Mouse (Mus musculus) midbrain, postnatal 0 days (tissue): ENCODE results near the gene Fam240b. TPM values are rescaled to one million over a fixed set of nuclear protein-coding genes. Genes with fewer than 3 reads are reported as not detected.

Source experiments
- ATAC-seq: fragments of 200-750 bp; cut with Nextera tagmentation; 2 replicates; pipeline ENCODE4 v1.8.0; 2017; ENCODE audit warnings: moderate number of reproducible peaks, mild to moderate bottlenecking, moderate TSS enrichment, moderate library complexity; ENCODE audit not compliant: low FRiP score
- DNase-seq: peaks from one replicate; pipeline ENCODE4 v3.0.0-alpha.2; 2015; ENCODE audit warnings: low spot score
- H3K27ac ChIP-seq: fragments of 300-500 bp; sonication (generic); 2 replicates; pipeline ENCODE4 v1.5.1; 2014; ENCODE audit warnings: low read depth, mild to moderate bottlenecking, low read length, mixed read lengths
- H3K27me3 ChIP-seq: fragments of 300-500 bp; sonication (generic); 2 replicates; pipeline ENCODE4 v1.6.1; 2014; ENCODE audit warnings: low read length, control low read depth, mixed read lengths; ENCODE audit not compliant: insufficient read depth
- H3K36me3 ChIP-seq: fragments of 300-500 bp; sonication (generic); 2 replicates; pipeline ENCODE4 v1.6.1; 2014; ENCODE audit warnings: low read length, control low read depth, mixed read lengths; ENCODE audit not compliant: insufficient read depth
- H3K4me1 ChIP-seq: fragments of 300-500 bp; sonication (generic); 2 replicates; pipeline ENCODE4 v1.6.1; 2014; ENCODE audit warnings: mild to moderate bottlenecking, control low read depth, antibody characterized with exemption, low read length, mixed read lengths; ENCODE audit not compliant: insufficient read depth
- H3K4me2 ChIP-seq: fragments of 300-500 bp; sonication (generic); 2 replicates; pipeline ENCODE4 v1.6.1; 2014; ENCODE audit warnings: low read depth, mild to moderate bottlenecking, low read length, mixed read lengths; ENCODE audit not compliant: poor library complexity, severe bottlenecking
- H3K4me3 ChIP-seq: fragments of 300-500 bp; sonication (generic); 2 replicates; pipeline ENCODE4 v1.5.1; 2014; ENCODE audit warnings: low read depth, mild to moderate bottlenecking, low read length, moderate library complexity
- H3K9ac ChIP-seq: fragments of 300-500 bp; sonication (generic); replicated peaks from 2 replicates; pipeline ENCODE4 v1.6.1; 2014; ENCODE audit warnings: mild to moderate bottlenecking, low read length, moderate library complexity, mixed read lengths; ENCODE audit not compliant: poor library complexity, severe bottlenecking
- H3K9me3 ChIP-seq: fragments of 300-500 bp; sonication (generic); 2 replicates; pipeline ENCODE4 v1.6.1; 2016; ENCODE audit warnings: low read length, control low read depth
- CTCF ChIP-seq: IDR thresholded peaks from 2 replicates; pipeline ENCODE4 v1.5.1; 2016; ENCODE audit warnings: antibody characterized with exemption, mild to moderate bottlenecking
- WGBS: fragments of 180-500 bp; shearing (Covaris S2); extraction: QIAGEN DNeasy Blood & Tissue Kit; methylation state at CpG from one replicate; pipeline ENCODE4 v1.1.7; 2014; 5-methylcytosine and 5-hydroxymethylcytosine counted together
- polyA plus RNA-seq: library from polyadenylated mRNA; unstranded; fragments of >200 nt; fragmentation: Nextera tagmentation; extraction: Ambion mirVana; gene quantifications from 2 replicates; pipeline ENCODE4 v1.2.1, GENCODE M21; 2015
- total RNA-seq: library from RNA; depleted of rRNA; stranded (reverse); fragments of >200 nt; gene quantifications from 2 replicates; pipeline ENCODE4 v1.2.3, GENCODE M21; 2014

The Fam240b gene
- total and polyA plus RNA-seq, 2 experiments from 2014 or later, result not detected

DNA sequence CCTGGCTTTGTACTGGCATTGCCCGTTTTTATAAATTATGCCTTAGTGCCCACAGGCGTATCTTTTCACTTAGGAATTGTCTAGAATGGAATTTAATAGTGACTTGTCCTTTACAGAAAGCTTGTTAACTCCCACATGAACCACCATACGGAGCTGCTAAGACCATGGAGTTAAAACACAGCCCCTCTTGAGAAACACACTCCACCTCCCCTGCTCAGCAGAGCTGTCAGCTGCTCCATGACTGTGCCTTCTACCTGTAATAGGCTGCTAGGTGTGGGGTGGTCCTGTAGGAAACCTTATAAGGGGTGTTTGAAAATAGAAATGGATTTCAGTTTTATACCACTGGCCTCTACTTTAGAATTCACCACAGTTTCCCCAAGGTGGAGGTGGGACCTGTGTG is 5.2 kb upstream of the Fam240b start:
- H3K27me3 ChIP-seq, result no peaks in the 10 kb centered on the region
- TF ChIP-seq CTCF, result no peak
- H3K9me3 ChIP-seq, result no peaks in the 10 kb centered on the region
- DNase-seq (no peak), ATAC-seq (no peak)
- no peaks in the 10 kb centered on the region for H3K36me3 ChIP-seq
- 84% methylated on average over 3 of the region's 3 CpGs for WGBS
- no peak overlapping the region for H3K9ac ChIP-seq
- H3K4me1 ChIP-seq, result no peaks in the 10 kb centered on the region
- no peak overlapping the region for H3K4me2 ChIP-seq
- H3K4me3 ChIP-seq, result no peak overlapping the region
- no peak overlapping the region for H3K27ac ChIP-seq

DNA sequence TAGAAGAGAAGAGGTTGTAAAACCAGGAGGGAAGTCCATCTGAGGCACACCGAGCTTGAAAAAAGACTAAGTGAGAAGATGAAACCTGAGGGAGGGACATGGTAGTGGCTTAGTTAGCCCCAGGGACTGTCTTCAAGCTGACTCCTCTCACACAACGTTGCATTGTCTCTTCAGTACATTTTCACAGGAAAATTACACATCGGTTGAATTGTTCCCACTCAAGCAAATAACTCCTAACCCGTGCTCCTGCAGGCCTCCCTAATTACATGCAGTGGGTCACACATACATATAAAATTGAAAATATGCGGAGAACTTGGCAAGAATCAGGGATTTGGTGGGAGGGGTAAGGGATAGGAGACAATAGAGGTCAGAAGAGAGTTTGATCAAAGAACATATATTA is 4.0 kb downstream of the Fam240b start:
- Histone ChIP-seq H3K36me3 (no peaks in the 10 kb centered on the region), H3K27me3 (no peaks in the 10 kb centered on the region), H3K4me1 (no peaks in the 10 kb centered on the region), H3K27ac (no peak overlapping the region), H3K4me2 (no peak overlapping the region), H3K9me3 (no peaks in the 10 kb centered on the region), H3K4me3 (no peak overlapping the region), H3K9ac (no peak overlapping the region)
- DNase-seq, result no peak
- no peak for TF ChIP-seq CTCF
- ATAC-seq, result no peak
- 74% methylated on average over 5 of the region's 5 CpGs for WGBS

DNA sequence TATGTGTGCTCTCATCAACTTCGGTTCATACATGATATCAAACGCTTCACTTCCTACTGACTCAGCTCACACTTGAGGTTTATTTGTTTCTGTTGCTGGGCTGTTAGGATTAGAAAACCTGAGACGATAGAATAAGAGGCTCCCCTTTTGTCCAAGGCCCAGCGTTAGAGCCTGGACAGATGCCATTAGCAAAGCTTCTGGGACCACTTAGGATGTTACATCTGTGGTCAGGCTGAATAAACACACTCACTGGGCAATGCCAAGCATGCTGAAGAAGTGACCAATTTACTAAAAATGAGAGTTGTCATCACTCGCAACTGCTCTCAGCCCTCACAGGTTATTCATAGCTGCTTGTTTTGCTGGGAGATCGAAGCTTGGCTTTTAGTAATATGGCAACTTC is 7.7 kb downstream of the Fam240b start:
- Histone ChIP-seq H3K9ac (no peak overlapping the region), H3K4me2 (no peak overlapping the region), H3K27ac (no peak overlapping the region), H3K4me1 (no peaks in the 10 kb centered on the region), H3K9me3 (no peaks in the 10 kb centered on the region), H3K27me3 (no peaks in the 10 kb centered on the region), H3K36me3 (no peaks in the 10 kb centered on the region), H3K4me3 (no peak overlapping the region)
- WGBS, result 75% methylated on average over 6 of the region's 6 CpGs
- ATAC-seq (no peak), DNase-seq (no peak)
- TF ChIP-seq CTCF, result no peak

DNA sequence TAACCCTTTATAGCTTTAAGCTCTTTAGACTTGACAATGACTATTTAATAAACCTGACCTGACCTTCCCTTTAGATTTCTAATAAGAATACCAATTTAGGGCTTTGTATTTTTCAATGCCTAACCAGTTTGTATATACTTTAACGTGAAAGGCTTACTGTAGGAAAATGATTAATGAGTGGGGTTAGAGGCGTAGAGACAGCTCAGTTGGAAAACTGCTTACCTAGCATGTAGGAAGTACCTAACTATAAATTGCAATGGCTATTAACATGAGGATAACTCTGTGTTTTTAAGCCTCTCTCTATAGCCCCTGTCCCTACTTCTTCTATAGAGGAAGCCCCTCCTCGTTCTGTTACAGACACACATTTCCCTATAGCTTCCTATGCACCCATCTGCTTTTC is 17.6 kb downstream of the Fam240b start:
- Histone ChIP-seq H3K27me3 (no peaks in the 10 kb centered on the region), H3K4me3 (no peak overlapping the region), H3K9me3 (no peaks in the 10 kb centered on the region), H3K9ac (no peak overlapping the region), H3K36me3 (no peaks in the 10 kb centered on the region), H3K27ac (no peak overlapping the region), H3K4me2 (no peak overlapping the region), H3K4me1 (no peaks in the 10 kb centered on the region)
- TF ChIP-seq CTCF, result no peak
- ATAC-seq (no peak), DNase-seq (no peak)
- 83% methylated on average over 3 of the region's 3 CpGs for WGBS

- no peaks in the 10 kb centered on the region for H3K27me3 ChIP-seq
- no peaks in the 10 kb centered on the region for H3K4me1 ChIP-seq
- H3K4me2 ChIP-seq, result no peak overlapping the region
- no peaks in the 10 kb centered on the region for H3K36me3 ChIP-seq
- H3K27ac ChIP-seq, result no peak overlapping the region
- WGBS, result 67% methylated on average over 4 of the region's 4 CpGs
- no peak overlapping the region for H3K9ac ChIP-seq
- no peak for ATAC-seq
- no peak overlapping the region for H3K4me3 ChIP-seq
- TF ChIP-seq CTCF, result no peak
- H3K9me3 ChIP-seq, result no peaks in the 10 kb centered on the region
- no peak for DNase-seq
Observed at GRCm38 (mm10) chr13:64477968-64478367, 19.6 kb downstream of the Fam240b start.

- 64% methylated on average over 6 of the region's 6 CpGs for WGBS
- DNase-seq (peak; percentile 26), ATAC-seq (no peak)
- H3K9me3 ChIP-seq, result no peaks in the 10 kb centered on the region
- no peak overlapping the region for H3K4me3 ChIP-seq
- H3K4me2 ChIP-seq, result no peak overlapping the region
- no peaks in the 10 kb centered on the region for H3K4me1 ChIP-seq
- H3K9ac ChIP-seq, result no peak overlapping the region
- no peaks in the 10 kb centered on the region for H3K27me3 ChIP-seq
- no peak overlapping the region for H3K27ac ChIP-seq
- TF ChIP-seq CTCF, result no peak
- no peaks in the 10 kb centered on the region for H3K36me3 ChIP-seq
Observed at GRCm38 (mm10) chr13:64467886-64468285, 29.7 kb downstream of the Fam240b start.
